Mouse (Mus musculus) forebrain, embryonic 14.5 days (tissue): ENCODE results near the gene 4933405L10Rik. TPM values are rescaled to one million over a fixed set of nuclear protein-coding genes. Genes with fewer than 3 reads are reported as not detected.

Experiments
- ATAC-seq: fragments of 200-750 bp; cut with Nextera tagmentation; 2 replicates; pipeline ENCODE4 v1.8.0; 2017; ENCODE audit warnings: mild to moderate bottlenecking, moderate library complexity
- DNase-seq: peaks from one replicate; pipeline ENCODE4 v3.0.0-alpha.2; 2015; ENCODE audit warnings: low spot score
- H3K27ac ChIP-seq: fragments of 300-500 bp; sonication (generic); 2 replicates; pipeline ENCODE4 v1.5.1; 2014; ENCODE audit warnings: low read depth, mild to moderate bottlenecking, control low read depth, low read length, moderate library complexity
- H3K27me3 ChIP-seq: fragments of 300-500 bp; sonication (generic); replicated peaks from 2 replicates; pipeline ENCODE4 v1.6.1; 2014; ENCODE audit warnings: low read length, control low read depth, mixed read lengths; ENCODE audit not compliant: control insufficient read depth, insufficient read depth
- H3K36me3 ChIP-seq: fragments of 300-500 bp; sonication (generic); 2 replicates; pipeline ENCODE4 v1.6.1; 2014; ENCODE audit warnings: low read length, control low read depth; ENCODE audit not compliant: control insufficient read depth, insufficient read depth
- H3K4me1 ChIP-seq: fragments of 300-500 bp; sonication (generic); 2 replicates; pipeline ENCODE4 v1.6.1; 2014; ENCODE audit warnings: antibody characterized with exemption, low read length, control low read depth; ENCODE audit not compliant: control insufficient read depth, insufficient read depth
- H3K4me2 ChIP-seq: fragments of 300-500 bp; sonication (generic); 2 replicates; pipeline ENCODE4 v1.6.1; 2014; ENCODE audit warnings: mild to moderate bottlenecking, control low read depth, low read length
- H3K4me3 ChIP-seq: fragments of 300-500 bp; sonication (generic); 2 replicates; pipeline ENCODE4 v1.5.1; 2014; ENCODE audit warnings: low read depth, low read length, control low read depth
- H3K9ac ChIP-seq: fragments of 300-500 bp; sonication (generic); 2 replicates; pipeline ENCODE4 v1.6.1; 2014; ENCODE audit warnings: mild to moderate bottlenecking, low read length, control low read depth, moderate library complexity
- H3K9me3 ChIP-seq: fragments of 300-500 bp; sonication (generic); replicated peaks from 2 replicates; pipeline ENCODE4 v1.6.1; 2016; ENCODE audit warnings: low read length, control low read depth, mixed read lengths; ENCODE audit not compliant: control insufficient read depth
- WGBS: fragments of 180-500 bp; shearing (Covaris S2); extraction: QIAGEN DNeasy Blood & Tissue Kit; methylation state at CpG from one replicate; pipeline ENCODE4 v1.1.7; 2014; 5-methylcytosine and 5-hydroxymethylcytosine counted together
- polyA plus RNA-seq: library from polyadenylated mRNA; unstranded; fragments of >200 nt; fragmentation: Nextera tagmentation; extraction: Ambion mirVana; gene quantifications from 2 replicates; pipeline ENCODE4 v1.2.1, GENCODE M21; 2014

The 4933405L10Rik gene
- polyA plus RNA-seq, 1 experiment from 2014 or later: 0.34 TPM

DNA sequence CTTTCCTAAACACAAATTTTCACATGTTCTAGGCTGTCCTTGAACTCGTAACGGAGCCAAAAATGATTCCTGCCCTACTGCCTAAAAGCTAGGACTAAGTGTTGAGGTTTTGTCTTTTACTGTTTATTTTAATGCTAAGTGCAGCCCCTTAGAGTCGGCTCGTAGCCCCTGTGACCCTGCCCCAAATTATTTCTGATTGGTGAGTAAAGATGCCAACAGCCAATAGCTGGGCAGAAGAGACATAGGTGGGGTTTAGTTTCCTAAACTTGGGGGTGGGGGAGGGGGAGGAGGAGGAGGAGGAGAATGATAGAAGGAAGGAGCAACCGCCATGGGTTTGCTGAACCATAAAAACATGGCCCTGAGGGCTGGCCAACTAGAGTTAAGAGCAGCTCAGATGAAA is 18.3 kb downstream of the 4933405L10Rik start:
- Histone ChIP-seq H3K4me2 (no peak overlapping the region), H3K9ac (no peak overlapping the region), H3K36me3 (peaks cover 53% of the 10 kb centered on the region), H3K4me3 (no peak overlapping the region), H3K9me3 (no peaks in the 10 kb centered on the region), H3K27me3 (no peaks in the 10 kb centered on the region), H3K4me1 (no peaks in the 10 kb centered on the region), H3K27ac (no peak overlapping the region)
- WGBS: 86% methylated on average over 5 of the region's 5 CpGs
- no peak for DNase-seq
- ATAC-seq: no peak

DNA sequence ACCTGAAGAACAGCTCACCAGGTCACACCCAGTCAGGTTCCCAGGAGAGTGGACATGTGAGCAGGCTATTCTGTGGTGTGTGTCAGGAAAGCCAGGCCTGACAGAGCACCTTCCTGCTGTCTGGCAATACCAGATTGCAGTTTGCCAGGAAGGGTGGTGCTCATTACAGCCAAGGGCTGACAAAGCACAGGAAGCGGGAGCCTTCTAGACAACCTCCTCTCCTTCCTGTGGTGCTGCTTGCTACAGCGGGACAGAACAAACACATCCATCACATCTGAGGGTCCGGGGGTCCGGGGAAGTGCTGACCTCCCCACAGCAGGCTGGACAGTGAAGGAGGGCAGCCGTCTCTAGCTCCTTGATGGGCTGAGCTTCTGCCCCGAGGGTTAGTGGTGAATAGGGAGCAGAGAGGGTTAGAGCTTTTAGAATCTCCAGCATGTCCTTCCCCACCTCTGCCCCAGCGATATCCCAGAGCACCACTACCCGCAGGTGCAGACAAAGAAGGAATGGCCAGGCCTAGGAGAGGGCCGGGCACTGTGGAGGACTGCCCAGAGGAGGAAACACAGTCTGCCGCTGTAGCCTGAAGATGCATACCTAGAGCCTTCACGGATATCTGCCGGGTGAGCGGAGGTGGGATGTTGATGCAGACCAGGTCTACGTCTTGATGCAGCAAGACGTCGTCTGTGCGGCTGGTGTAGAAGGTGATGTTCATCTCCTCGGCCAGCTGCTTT is 20.1 kb downstream of the 4933405L10Rik start:
- H3K9ac ChIP-seq: no peak overlapping the region
- H3K27ac ChIP-seq: no peak overlapping the region
- H3K27me3 ChIP-seq: no peaks in the 10 kb centered on the region
- no peaks in the 10 kb centered on the region for H3K4me1 ChIP-seq
- no peak overlapping the region for H3K4me3 ChIP-seq
- H3K4me2 ChIP-seq: no peak overlapping the region
- peaks cover 47% of the 10 kb centered on the region for H3K36me3 ChIP-seq
- DNase-seq: no peak
- 94% methylated on average over 18 of the region's 18 CpGs for WGBS
- H3K9me3 ChIP-seq: no peaks in the 10 kb centered on the region
- no peak for ATAC-seq

DNA sequence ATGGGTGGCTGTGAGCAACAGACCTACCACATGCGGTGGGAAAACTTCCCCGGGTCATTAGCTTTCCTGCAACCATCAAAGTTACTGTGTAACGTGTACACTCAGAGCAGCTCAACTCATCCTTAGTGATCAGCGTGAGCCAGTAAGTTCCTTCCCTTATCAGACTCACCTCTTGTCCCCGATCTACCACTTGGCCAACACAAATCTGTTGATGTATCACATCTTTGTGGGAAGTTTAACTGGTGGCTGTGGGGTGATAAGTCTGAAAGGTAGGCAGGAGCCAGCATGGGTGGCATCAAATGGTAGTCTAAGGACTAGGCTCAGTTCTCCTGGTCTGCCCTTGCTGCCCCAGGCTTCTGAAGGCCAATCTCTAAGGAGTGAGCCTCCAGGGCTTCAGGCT is 24.7 kb downstream of the 4933405L10Rik start:
- Histone ChIP-seq H3K27ac (no peak overlapping the region), H3K4me3 (no peak overlapping the region), H3K9ac (no peak overlapping the region), H3K4me2 (no peak overlapping the region), H3K4me1 (no peaks in the 10 kb centered on the region), H3K27me3 (no peaks in the 10 kb centered on the region), H3K36me3 (peaks cover 16% of the 10 kb centered on the region), H3K9me3 (no peaks in the 10 kb centered on the region)
- ATAC-seq: no peak
- DNase-seq: no peak
- 94% methylated on average over 5 of the region's 5 CpGs for WGBS

GRCm38 (mm10) chr8:105739216-105739615 is 31.8 kb downstream of the 4933405L10Rik start:
- ATAC-seq (no peak), DNase-seq (no peak)
- no peaks in the 10 kb centered on the region for H3K9me3 ChIP-seq
- no peaks in the 10 kb centered on the region for H3K4me1 ChIP-seq
- H3K4me2 ChIP-seq: no peak overlapping the region
- H3K27ac ChIP-seq: no peak overlapping the region
- WGBS: 91% methylated on average over 5 of the region's 5 CpGs
- no peak overlapping the region for H3K4me3 ChIP-seq
- no peaks in the 10 kb centered on the region for H3K27me3 ChIP-seq
- no peaks in the 10 kb centered on the region for H3K36me3 ChIP-seq
- no peak overlapping the region for H3K9ac ChIP-seq

DNA sequence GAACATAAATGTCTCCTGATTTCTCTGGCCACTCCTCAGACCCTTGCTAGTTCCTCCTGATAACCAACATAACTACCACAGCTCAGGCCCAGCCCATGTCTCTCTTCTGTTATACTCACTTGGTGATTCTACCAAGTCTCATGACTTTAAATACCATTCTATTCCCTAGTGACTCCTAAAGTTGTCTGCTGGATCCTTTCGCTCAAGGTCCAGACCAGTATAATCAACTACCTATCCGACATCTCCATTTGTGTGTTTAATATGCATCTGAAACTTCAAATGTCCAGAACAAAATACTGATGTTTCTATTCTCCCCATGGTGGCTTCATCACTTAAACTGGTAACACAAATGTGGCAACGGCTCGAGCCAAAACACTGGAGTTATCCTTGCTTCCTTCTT is 35.8 kb downstream of the 4933405L10Rik start:
- Histone ChIP-seq H3K36me3 (0 out of 2 replicates have a peak, but pooled peaks cover 3% of the 10 kb centered on the region), H3K4me3 (no peak overlapping the region), H3K27ac (no peak overlapping the region), H3K27me3 (no peaks in the 10 kb centered on the region), H3K9me3 (no peaks in the 10 kb centered on the region), H3K4me2 (no peak overlapping the region), H3K9ac (no peak overlapping the region), H3K4me1 (no peaks in the 10 kb centered on the region)
- 91% methylated on average over 4 of the region's 4 CpGs for WGBS
- DNase-seq (no peak), ATAC-seq (no peak)

- H3K27ac ChIP-seq: peak overlapping the region; percentile 39; the same call in 1 of the 2 replicates
- no peaks in the 10 kb centered on the region for H3K9me3 ChIP-seq
- WGBS: 11% methylated on average over 11 of the region's 11 CpGs
- no peaks in the 10 kb centered on the region for H3K27me3 ChIP-seq
- H3K4me2 ChIP-seq: peak overlapping the region; percentile 30
- ATAC-seq (peak; percentile 78), DNase-seq (peak; percentile 82)
- 0 out of 2 replicates have a peak, but pooled peaks cover 6% of the 10 kb centered on the region for H3K36me3 ChIP-seq
- H3K9ac ChIP-seq: peak overlapping the region; percentile 37
- H3K4me3 ChIP-seq: no peak overlapping the region
- peaks cover 10% of the 10 kb centered on the region for H3K4me1 ChIP-seq
These were observed 43.2 kb downstream of the 4933405L10Rik start for GRCm38 (mm10) chr8:105750606-105751005.

DNA sequence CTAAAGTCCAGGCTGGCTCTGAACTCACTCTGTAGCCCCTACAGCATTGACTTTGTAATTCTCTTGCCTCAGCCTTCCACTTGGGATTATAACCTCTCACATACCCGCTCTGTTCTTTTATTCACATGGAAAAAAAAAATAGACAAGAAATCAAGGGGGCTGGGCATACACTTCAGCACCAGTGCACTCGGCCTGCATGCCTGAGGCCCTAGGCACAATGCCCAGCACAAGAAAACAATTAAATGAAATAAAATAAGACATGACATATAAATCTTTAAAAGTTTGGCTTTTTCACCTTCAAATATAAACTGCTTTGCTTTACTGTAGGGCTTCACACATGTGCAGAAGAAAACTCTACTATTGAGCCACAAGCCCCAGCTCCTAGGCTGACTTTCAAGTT is 46.5 kb downstream of the 4933405L10Rik start:
- ATAC-seq (no peak), DNase-seq (no peak)
- Histone ChIP-seq H3K27me3 (no peaks in the 10 kb centered on the region), H3K27ac (no peak overlapping the region), H3K36me3 (0 out of 2 replicates have a peak, but pooled peaks cover 2% of the 10 kb centered on the region), H3K9ac (no peak overlapping the region), H3K4me1 (peaks cover 14% of the 10 kb centered on the region), H3K9me3 (no peaks in the 10 kb centered on the region), H3K4me3 (no peak overlapping the region), H3K4me2 (no peak overlapping the region)
- WGBS: 48% methylated on average over 2 of the region's 2 CpGs

- no peak overlapping the region for H3K9ac ChIP-seq
- WGBS: 90% methylated on average over 2 of the region's 2 CpGs
- H3K4me1 ChIP-seq: peaks cover 14% of the 10 kb centered on the region
- DNase-seq: no peak
- 0 out of 2 replicates have a peak, but pooled peaks cover 2% of the 10 kb centered on the region for H3K36me3 ChIP-seq
- no peaks in the 10 kb centered on the region for H3K9me3 ChIP-seq
- H3K27me3 ChIP-seq: no peaks in the 10 kb centered on the region
- no peak overlapping the region for H3K4me2 ChIP-seq
- no peak overlapping the region for H3K27ac ChIP-seq
- ATAC-seq: no peak
- H3K4me3 ChIP-seq: no peak overlapping the region
These were observed 47.2 kb downstream of the 4933405L10Rik start for GRCm38 (mm10) chr8:105754688-105755087.

DNA sequence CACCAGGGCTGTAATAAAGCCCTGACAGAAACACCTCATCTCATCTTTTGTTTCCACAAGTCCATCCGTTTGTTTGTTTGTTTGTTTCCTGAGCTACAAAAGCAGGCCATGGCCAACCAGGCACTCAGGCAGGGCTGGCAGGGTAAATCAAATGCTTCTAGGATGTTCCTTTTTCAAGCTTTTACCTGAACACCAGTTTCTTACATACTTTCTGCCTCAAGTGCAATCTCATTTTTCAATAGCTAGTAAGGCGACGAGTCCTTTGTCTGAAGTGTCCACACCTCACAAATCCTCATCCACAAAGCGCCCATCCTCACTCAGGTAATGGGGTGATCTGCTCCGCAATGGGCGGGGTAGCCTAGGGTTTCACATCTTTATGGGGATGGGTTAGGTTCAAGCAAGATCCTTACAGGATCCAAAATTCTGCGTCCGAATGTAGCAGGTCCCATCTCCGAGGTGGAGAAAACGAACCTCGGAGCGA is 50.4 kb downstream of the 4933405L10Rik start:
- no peaks in the 10 kb centered on the region for H3K9me3 ChIP-seq
- peak overlapping the region; percentile 92 for H3K9ac ChIP-seq
- peak overlapping the region; percentile 79 for H3K4me2 ChIP-seq
- H3K4me1 ChIP-seq: 0 out of 2 replicates have a peak, but pooled peaks cover 4% of the 10 kb centered on the region
- peak overlapping the region; percentile 86 for H3K4me3 ChIP-seq
- DNase-seq (peak; percentile 18), ATAC-seq (no peak)
- 1% methylated on average over 12 of the region's 12 CpGs for WGBS
- no peaks in the 10 kb centered on the region for H3K27me3 ChIP-seq
- peak overlapping the region; percentile 87 for H3K27ac ChIP-seq
- H3K36me3 ChIP-seq: 0 out of 2 replicates have a peak, but pooled peaks cover 2% of the 10 kb centered on the region
